Mouse (Mus musculus) frontal cortex, postnatal 36 days (tissue): ENCODE results near the gene 4930412O13Rik.
A peak's percentile ranks its signal among the peaks of the same experiment; 100 is the strongest.

ENCODE experiments used
- DNase-seq, 2 experiments: peaks; one replicate each; pipeline ENCODE4 v3.0.0; 2022; ENCODE audit warnings: low spot score in 2 of 2

Gene 4930412O13Rik

GRCm38 (mm10) chr2:9881051-9881591, at the start of gene 4930412O13Rik:
TSS of gene 4930412O13Rik (plus strand) at chr2:9881252.
- DNase-seq = no peak

- no peak for DNase-seq
Measured at GRCm38 (mm10) chr2:9833712-9834111, 47.3 kb upstream of the 4930412O13Rik start.

- no peak for DNase-seq
Measured at GRCm38 (mm10) chr2:9835195-9835594, 45.9 kb upstream of the 4930412O13Rik start.

- no peak for DNase-seq
Measured at GRCm38 (mm10) chr2:9852851-9853576, 28.0 kb upstream of the 4930412O13Rik start.

- DNase-seq = no peak
Measured at GRCm38 (mm10) chr2:9855861-9856260, 25.2 kb upstream of the 4930412O13Rik start.

GRCm38 (mm10) chr2:9860698-9861097, 20.4 kb upstream of the 4930412O13Rik start:
- DNase-seq = no peak

GRCm38 (mm10) chr2:9867092-9867825, 13.8 kb upstream of the 4930412O13Rik start:
- DNase-seq = no peak

- DNase-seq = no peak
Measured at GRCm38 (mm10) chr2:9871141-9871716, 9.8 kb upstream of the 4930412O13Rik start.

- no peak for DNase-seq
Measured at GRCm38 (mm10) chr2:9871798-9872197, 9.3 kb upstream of the 4930412O13Rik start.

GRCm38 (mm10) chr2:9872682-9873081, 8.4 kb upstream of the 4930412O13Rik start:
- no peak for DNase-seq

- DNase-seq = no peak
Measured at GRCm38 (mm10) chr2:9873757-9874156, 7.3 kb upstream of the 4930412O13Rik start.

GRCm38 (mm10) chr2:9874467-9875219, 6.4 kb upstream of the 4930412O13Rik start:
- no peak for DNase-seq

GRCm38 (mm10) chr2:9875220-9875619, 5.8 kb upstream of the 4930412O13Rik start:
- DNase-seq = no peak

GRCm38 (mm10) chr2:9875676-9876357, 5.2 kb upstream of the 4930412O13Rik start:
- DNase-seq = no peak

GRCm38 (mm10) chr2:9876621-9877325, 4.3 kb upstream of the 4930412O13Rik start:
- no peak for DNase-seq

- DNase-seq = no peak
Measured at GRCm38 (mm10) chr2:9877326-9877690, 3.7 kb upstream of the 4930412O13Rik start.

- DNase-seq = no peak
Measured at GRCm38 (mm10) chr2:9877966-9878563, 3.0 kb upstream of the 4930412O13Rik start.

GRCm38 (mm10) chr2:9878564-9879081, 2.4 kb upstream of the 4930412O13Rik start:
- no peak for DNase-seq

GRCm38 (mm10) chr2:9879092-9879491, 2.0 kb upstream of the 4930412O13Rik start:
- DNase-seq = no peak

- DNase-seq = peak in 1 of 2 experiments; percentile 36
Measured at GRCm38 (mm10) chr2:9879493-9879892, 1.6 kb upstream of the 4930412O13Rik start.
